Mouse (Mus musculus): ENCODE measurements around the gene Slc25a10. TPM values are rescaled to one million over a fixed set of nuclear protein-coding genes. Genes with fewer than 3 reads are reported as not detected.

The Slc25a10 gene
- polyA plus RNA-seq, 1 experiment: 751 TPM

DNA sequence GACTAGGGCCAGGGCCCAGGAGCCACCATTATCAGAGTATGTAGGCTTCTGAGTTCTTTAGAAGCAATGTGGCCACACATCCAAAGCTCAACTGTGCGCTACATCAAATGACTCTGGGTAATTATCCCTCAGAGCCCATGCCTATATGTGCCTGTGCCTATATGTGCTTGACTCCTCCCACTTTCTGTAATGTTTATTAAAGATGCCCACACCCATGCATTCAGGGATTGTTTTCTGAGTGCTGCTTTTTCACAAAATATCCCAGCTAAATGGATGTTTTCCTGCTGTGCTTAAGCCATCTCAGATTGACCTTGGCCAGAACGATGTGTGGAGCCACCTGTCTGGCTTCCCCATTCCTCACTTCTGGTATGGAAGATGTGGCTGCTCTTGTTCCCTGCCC, 28.1 kb upstream of the Slc25a10 start:
- H3K36me3 ChIP-seq (ENCODE audit: control insufficient read depth, insufficient read depth, low read length): no peaks in the 10 kb centered on the region
- H3K27ac ChIP-seq (ENCODE audit: insufficient read depth, low read depth, low read length): no peak overlapping the region
- 90% methylated on average over 2 of the region's 2 CpGs for WGBS
- no peak overlapping the region for H3K4me3 ChIP-seq (ENCODE audit: insufficient read depth, low read depth, low read length)
- H3K27me3 ChIP-seq (replicated peaks; ENCODE audit: control insufficient read depth, insufficient read depth, low read length): no peaks in the 10 kb centered on the region
- DNase-seq: no peak
- TF ChIP-seq CTCF (conservative IDR thresholded peaks at IDR 0.05; ENCODE audit: insufficient read depth, insufficient read length, low read depth, low read length) (no peak), POLR2A (IDR thresholded peaks at IDR 0.05; ENCODE audit: low read depth, low read length) (no peak)
- peaks cover 7% of the 10 kb centered on the region; the same call in 1 of the 2 replicates for H3K4me1 ChIP-seq (ENCODE audit: control insufficient read depth, insufficient read depth, low read length)

- no peaks in the 10 kb centered on the region for H3K36me3 ChIP-seq (ENCODE audit: control insufficient read depth, insufficient read depth, low read length)
- 90% methylated on average over 5 of the region's 5 CpGs for WGBS
- TF ChIP-seq CTCF (conservative IDR thresholded peaks at IDR 0.05; ENCODE audit: insufficient read depth, insufficient read length, low read depth, low read length) (no peak), POLR2A (IDR thresholded peaks at IDR 0.05; ENCODE audit: low read depth, low read length) (no peak)
Observed at GRCm38 (mm10) chr11:120464365-120464764, 27.3 kb upstream of the Slc25a10 start.

GRCm38 (mm10) chr11:120465521-120465920, 26.1 kb upstream of the Slc25a10 start:
- peaks cover 8% of the 10 kb centered on the region; the same call in 1 of the 2 replicates for H3K4me1 ChIP-seq (ENCODE audit: control insufficient read depth, insufficient read depth, low read length)
- H3K4me3 ChIP-seq (ENCODE audit: insufficient read depth, low read depth, low read length): no peak overlapping the region
- H3K27me3 ChIP-seq (replicated peaks; ENCODE audit: control insufficient read depth, insufficient read depth, low read length): no peaks in the 10 kb centered on the region
- no peaks in the 10 kb centered on the region; the same call in 1 of the 2 replicates for H3K36me3 ChIP-seq (ENCODE audit: control insufficient read depth, insufficient read depth, low read length)
- no peak for TF ChIP-seq POLR2A (IDR thresholded peaks at IDR 0.05; ENCODE audit: low read depth, low read length)
- TF ChIP-seq CTCF (conservative IDR thresholded peaks at IDR 0.05; ENCODE audit: insufficient read depth, insufficient read length, low read depth, low read length): no peak
- H3K27ac ChIP-seq (ENCODE audit: insufficient read depth, low read depth, low read length): no peak overlapping the region
- DNase-seq: no peak
- 62% methylated on average over 4 of the region's 4 CpGs for WGBS

More at GRCm38 (mm10) chr11:120464365-120464764, 27.3 kb upstream of the Slc25a10 start:
- no peak overlapping the region for H3K4me3 ChIP-seq (ENCODE audit: insufficient read depth, low read depth, low read length)
- DNase-seq: no peak
- H3K27me3 ChIP-seq (replicated peaks; ENCODE audit: control insufficient read depth, insufficient read depth, low read length): no peaks in the 10 kb centered on the region
- peaks cover 8% of the 10 kb centered on the region; the same call in 1 of the 2 replicates for H3K4me1 ChIP-seq (ENCODE audit: control insufficient read depth, insufficient read depth, low read length)
- no peak overlapping the region for H3K27ac ChIP-seq (ENCODE audit: insufficient read depth, low read depth, low read length)

DNA sequence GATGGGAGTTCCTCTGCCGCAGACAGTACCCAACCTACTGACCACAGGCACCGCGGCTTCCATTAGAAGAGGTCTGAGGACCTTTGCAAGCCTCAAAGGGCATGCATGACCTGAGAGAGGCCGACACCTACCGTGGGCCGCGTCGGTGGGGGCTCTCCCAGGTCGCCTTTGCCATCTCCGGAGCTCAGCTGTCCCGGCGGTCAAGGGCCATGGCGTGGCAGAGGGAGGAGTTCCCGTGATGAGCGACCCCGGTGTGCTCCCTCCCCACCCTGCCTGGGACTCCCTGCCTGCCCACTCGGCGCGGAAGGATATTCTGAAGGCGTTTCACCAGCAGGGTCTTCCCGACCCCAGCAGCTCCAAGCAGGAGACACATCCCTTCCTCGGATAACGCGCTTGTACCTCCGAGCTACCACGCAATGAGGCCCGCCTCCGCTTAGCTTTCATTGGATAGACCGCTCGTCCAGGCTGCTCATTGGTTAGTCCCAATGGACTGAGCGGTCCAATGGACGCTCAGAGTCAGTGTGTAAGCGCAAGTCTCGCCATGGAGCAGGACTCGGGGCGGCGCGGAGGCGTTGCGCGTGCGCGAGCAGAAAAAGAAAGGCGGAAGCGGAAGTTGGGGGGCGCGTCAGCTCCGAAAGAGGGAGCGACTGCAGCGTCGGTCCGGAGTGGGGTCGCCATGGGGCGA, 24.4 kb upstream of the Slc25a10 start, which contains the start of gene Arl16:
Gene Arl16, minus strand, starts transcription at position 557 of the 685 bp plus-strand sequence.
- peaks cover 8% of the 10 kb centered on the region; the same call in 1 of the 2 replicates for H3K4me1 ChIP-seq (ENCODE audit: control insufficient read depth, insufficient read depth, low read length)
- no peaks in the 10 kb centered on the region for H3K27me3 ChIP-seq (replicated peaks; ENCODE audit: control insufficient read depth, insufficient read depth, low read length)
- peak within 1 kb of the TSS; percentile 32; the same call in 1 of the 2 replicates for H3K27ac ChIP-seq (ENCODE audit: insufficient read depth, low read depth, low read length)
- peak; percentile 97 for DNase-seq
- H3K4me3 ChIP-seq (ENCODE audit: insufficient read depth, low read depth, low read length): peak within 1 kb of the TSS; percentile 96
- WGBS: under 1% methylated on average over 54 of the region's 54 CpGs
- no peaks in the 10 kb centered on the region; the same call in 1 of the 2 replicates for H3K36me3 ChIP-seq (ENCODE audit: control insufficient read depth, insufficient read depth, low read length)
- no peak for TF ChIP-seq CTCF (conservative IDR thresholded peaks at IDR 0.05; ENCODE audit: insufficient read depth, insufficient read length, low read depth, low read length)
- TF ChIP-seq POLR2A (IDR thresholded peaks at IDR 0.05; ENCODE audit: low read depth, low read length): peak; percentile 48

DNA sequence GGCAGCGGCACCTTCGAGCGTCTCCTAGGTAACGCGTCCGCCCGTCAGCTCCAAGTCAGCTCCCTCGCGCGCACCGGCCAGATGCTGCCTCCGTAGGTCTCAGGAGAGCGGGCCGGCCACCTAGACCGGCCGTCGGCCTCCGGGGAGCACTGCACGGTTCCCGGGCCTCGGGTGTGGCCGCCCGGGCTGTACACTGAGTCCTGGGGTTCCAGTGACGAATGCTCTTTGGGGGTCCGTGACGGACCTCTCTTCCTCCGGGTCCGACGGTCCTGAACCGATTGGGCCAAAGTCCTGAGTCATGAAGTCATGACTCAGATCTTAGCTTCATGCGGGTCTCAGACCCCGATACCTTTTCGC, 23.9 kb upstream of the Slc25a10 start:
- Histone ChIP-seq H3K27me3 (replicated peaks; ENCODE audit: control insufficient read depth, insufficient read depth, low read length) (no peaks in the 10 kb centered on the region), H3K36me3 (ENCODE audit: control insufficient read depth, insufficient read depth, low read length) (no peaks in the 10 kb centered on the region; the same call in 1 of the 2 replicates), H3K4me3 (ENCODE audit: insufficient read depth, low read depth, low read length) (peak overlapping the region; percentile 86), H3K4me1 (ENCODE audit: control insufficient read depth, insufficient read depth, low read length) (peaks cover 8% of the 10 kb centered on the region; the same call in 1 of the 2 replicates), H3K27ac (ENCODE audit: insufficient read depth, low read depth, low read length) (peak overlapping the region; percentile 32; the same call in 1 of the 2 replicates)
- TF ChIP-seq CTCF (conservative IDR thresholded peaks at IDR 0.05; ENCODE audit: insufficient read depth, insufficient read length, low read depth, low read length) (no peak), POLR2A (IDR thresholded peaks at IDR 0.05; ENCODE audit: low read depth, low read length) (no peak)
- WGBS: under 1% methylated on average over 33 of the region's 33 CpGs
- DNase-seq: no peak

DNA sequence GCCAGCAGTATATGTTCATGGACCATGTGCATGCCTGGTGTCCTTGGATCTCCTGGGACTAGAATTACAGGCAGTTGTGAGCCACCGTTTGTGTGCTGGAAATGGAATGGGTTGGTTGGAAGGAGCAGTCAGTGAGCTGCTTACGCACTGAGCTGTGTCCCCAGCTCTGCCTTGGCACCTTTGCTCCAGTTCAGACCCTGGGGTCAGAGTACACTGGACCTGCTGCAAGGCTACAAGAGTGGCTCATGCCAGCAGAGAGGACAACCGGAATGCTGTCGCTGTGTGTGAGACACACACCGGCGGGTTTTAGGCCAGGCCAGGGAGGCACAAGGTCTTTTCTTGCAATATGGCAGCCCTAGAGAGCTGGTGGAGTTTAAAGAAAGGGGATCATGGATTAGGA, 19.6 kb upstream of the Slc25a10 start:
- WGBS: 70% methylated on average over 6 of the region's 6 CpGs
- peak overlapping the region; percentile 51; the same call in 1 of the 2 replicates for H3K27ac ChIP-seq (ENCODE audit: insufficient read depth, low read depth, low read length)

GRCm38 (mm10) chr11:120483448-120483934, 8.1 kb upstream of the Slc25a10 start:
- WGBS: 83% methylated on average over 7 of the region's 7 CpGs
- TF ChIP-seq POLR2A (IDR thresholded peaks at IDR 0.05; ENCODE audit: low read depth, low read length) (no peak), CTCF (conservative IDR thresholded peaks at IDR 0.05; ENCODE audit: insufficient read depth, insufficient read length, low read depth, low read length) (no peak)
- DNase-seq: no peak
- Histone ChIP-seq H3K27me3 (replicated peaks; ENCODE audit: control insufficient read depth, insufficient read depth, low read length) (no peaks in the 10 kb centered on the region), H3K4me1 (ENCODE audit: control insufficient read depth, insufficient read depth, low read length) (peaks cover 10% of the 10 kb centered on the region; the same call in 1 of the 2 replicates), H3K36me3 (ENCODE audit: control insufficient read depth, insufficient read depth, low read length) (no peaks in the 10 kb centered on the region), H3K27ac (ENCODE audit: insufficient read depth, low read depth, low read length) (no peak overlapping the region), H3K4me3 (ENCODE audit: insufficient read depth, low read depth, low read length) (no peak overlapping the region)

More for the DNA sequence above, 19.6 kb upstream of the Slc25a10 start:
- TF ChIP-seq CTCF (conservative IDR thresholded peaks at IDR 0.05; ENCODE audit: insufficient read depth, insufficient read length, low read depth, low read length) (no peak), POLR2A (IDR thresholded peaks at IDR 0.05; ENCODE audit: low read depth, low read length) (no peak)
- Histone ChIP-seq H3K4me3 (ENCODE audit: insufficient read depth, low read depth, low read length) (no peak overlapping the region), H3K27me3 (replicated peaks; ENCODE audit: control insufficient read depth, insufficient read depth, low read length) (no peaks in the 10 kb centered on the region), H3K36me3 (ENCODE audit: control insufficient read depth, insufficient read depth, low read length) (no peaks in the 10 kb centered on the region; the same call in none of the 2 replicates), H3K4me1 (ENCODE audit: control insufficient read depth, insufficient read depth, low read length) (peaks cover 8% of the 10 kb centered on the region; the same call in 1 of the 2 replicates)
- DNase-seq: peak; percentile 88
